Mouse (Mus musculus): ENCODE measurements around the gene Ctxn1. TPM values are rescaled to one million over a fixed set of nuclear protein-coding genes. Genes with fewer than 3 reads are reported as not detected.

Ctxn1 gene
- 1.0 TPM for polyA plus RNA-seq (2014; fragmentation: Illumina TruSeq; extraction: RNeasy Lipid Tissue Mini Kit (QIAGEN cat#74804); ENCODE audit: low read depth, low replicate concordance)

GRCm38 (mm10) chr8:4259125-4259804 lies at the start of gene Ctxn1:
Gene Ctxn1 (minus strand): TSS chr8:4259274.

GRCm38 (mm10) chr8:4275275-4276110 lies 16.4 kb upstream of the Ctxn1 start, which contains the start of gene Timm44:
Gene Timm44 (minus strand): TSS chr8:4275913.

GRCm38 (mm10) chr8:4252934-4253841 lies 5.9 kb downstream of the Ctxn1 start, which contains the start of gene Snapc2:
Gene Snapc2 (plus strand): TSS chr8:4253080.

GRCm38 (mm10) chr8:4247951-4248540 lies 11.0 kb downstream of the Ctxn1 start, which contains the start of gene Tgfbr3l:
Gene Tgfbr3l (plus strand): TSS chr8:4248214.

GRCm38 (mm10) chr8:4238434-4239192 lies 20.5 kb downstream of the Ctxn1 start, which contains the start of the genes Map2k7 and Gm49320:
Gene Map2k7 (plus strand): TSS chr8:4238740.
Gene Gm49320 (plus strand): TSS chr8:4238865.

GRCm38 (mm10) chr8:4226739-4227347 lies 32.2 kb downstream of the Ctxn1 start, which contains the start of gene Lrrc8e:
Gene Lrrc8e (plus strand): TSS chr8:4226827.

GRCm38 (mm10) chr8:4216791-4217621 lies 42.1 kb downstream of the Ctxn1 start, which contains the start of gene Prr36:
Gene Prr36 (minus strand): TSS chr8:4217459.

Other genes with a start within 250 kb of the Ctxn1 start
- gene Cd209f, start 153.4 kb downstream of the Ctxn1 start, polyA plus RNA-seq (2014; fragmentation: Illumina TruSeq; extraction: RNeasy Lipid Tissue Mini Kit (QIAGEN cat#74804); ENCODE audit: low read depth, low replicate concordance), result 1.2 TPM
- 0.41 TPM for gene Cd209g, start 125.2 kb downstream of the Ctxn1 start, polyA plus RNA-seq (2014; fragmentation: Illumina TruSeq; extraction: RNeasy Lipid Tissue Mini Kit (QIAGEN cat#74804); ENCODE audit: low read depth, low replicate concordance)
- 2.4 TPM for gene Evi5l, start 92.7 kb downstream of the Ctxn1 start, polyA plus RNA-seq (2014; fragmentation: Illumina TruSeq; extraction: RNeasy Lipid Tissue Mini Kit (QIAGEN cat#74804); ENCODE audit: low read depth, low replicate concordance)
- gene Prr36, start 41.8 kb downstream of the Ctxn1 start, polyA plus RNA-seq (2014; fragmentation: Illumina TruSeq; extraction: RNeasy Lipid Tissue Mini Kit (QIAGEN cat#74804); ENCODE audit: low read depth, low replicate concordance), result 0.22 TPM
- gene Lrrc8e, start 32.4 kb downstream of the Ctxn1 start, polyA plus RNA-seq (2014; fragmentation: Illumina TruSeq; extraction: RNeasy Lipid Tissue Mini Kit (QIAGEN cat#74804); ENCODE audit: low read depth, low replicate concordance), result 5.3 TPM
- gene Map2k7, start 20.5 kb downstream of the Ctxn1 start, polyA plus RNA-seq (2014; fragmentation: Illumina TruSeq; extraction: RNeasy Lipid Tissue Mini Kit (QIAGEN cat#74804); ENCODE audit: low read depth, low replicate concordance), result 7.0 TPM
- gene Gm49320, start 20.4 kb downstream of the Ctxn1 start, polyA plus RNA-seq (2014; fragmentation: Illumina TruSeq; extraction: RNeasy Lipid Tissue Mini Kit (QIAGEN cat#74804); ENCODE audit: low read depth, low replicate concordance), result not detected
- gene Tgfbr3l, start 11.1 kb downstream of the Ctxn1 start, polyA plus RNA-seq (2014; fragmentation: Illumina TruSeq; extraction: RNeasy Lipid Tissue Mini Kit (QIAGEN cat#74804); ENCODE audit: low read depth, low replicate concordance), result 14.7 TPM
- gene Snapc2, start 6.2 kb downstream of the Ctxn1 start, polyA plus RNA-seq (2014; fragmentation: Illumina TruSeq; extraction: RNeasy Lipid Tissue Mini Kit (QIAGEN cat#74804); ENCODE audit: low read depth, low replicate concordance), result 2.2 TPM
- gene Timm44, start 16.6 kb upstream of the Ctxn1 start, polyA plus RNA-seq (2014; fragmentation: Illumina TruSeq; extraction: RNeasy Lipid Tissue Mini Kit (QIAGEN cat#74804); ENCODE audit: low read depth, low replicate concordance), result 163 TPM
- gene Ccl25, start 65.9 kb upstream of the Ctxn1 start, polyA plus RNA-seq (2014; fragmentation: Illumina TruSeq; extraction: RNeasy Lipid Tissue Mini Kit (QIAGEN cat#74804); ENCODE audit: low read depth, low replicate concordance), result 31.0 TPM
- 53.7 TPM for gene Elavl1, start 66.1 kb upstream of the Ctxn1 start, polyA plus RNA-seq (2014; fragmentation: Illumina TruSeq; extraction: RNeasy Lipid Tissue Mini Kit (QIAGEN cat#74804); ENCODE audit: low read depth, low replicate concordance)
- 38.3 TPM for gene Cers4, start 233.8 kb upstream of the Ctxn1 start, polyA plus RNA-seq (2014; fragmentation: Illumina TruSeq; extraction: RNeasy Lipid Tissue Mini Kit (QIAGEN cat#74804); ENCODE audit: low read depth, low replicate concordance)